Mouse (Mus musculus) hindbrain, postnatal 0 days (tissue): ENCODE measurements at regions not wholly inside any gene's neighbourhood (a gene's known extent, or its start where the extent isn't known, plus 50 kb on each side); places are given as distances from the start of the nearest gene placed in this dataset.

ENCODE experiments used
- ATAC-seq: fragments of 200-750 bp; cut with Nextera tagmentation; 2 replicates; pipeline ENCODE4 v1.8.0; 2017; ENCODE audit warnings: mild to moderate bottlenecking, moderate TSS enrichment, moderate library complexity
- DNase-seq: peaks from one replicate; pipeline ENCODE4 v3.0.0-alpha.2; 2015; ENCODE audit warnings: low spot score
- H3K27ac ChIP-seq: fragments of 300-500 bp; sonication (generic); 2 replicates; pipeline ENCODE4 v1.5.1; 2014; ENCODE audit warnings: mild to moderate bottlenecking
- H3K27me3 ChIP-seq: fragments of 300-500 bp; sonication (generic); 2 replicates; pipeline ENCODE4 v1.6.1; 2014; ENCODE audit warnings: low read length, mixed read lengths; ENCODE audit not compliant: insufficient read depth
- H3K36me3 ChIP-seq: fragments of 300-500 bp; sonication (generic); 2 replicates; pipeline ENCODE4 v1.6.1; 2014; ENCODE audit warnings: low read length, mixed read lengths; ENCODE audit not compliant: insufficient read depth
- H3K4me1 ChIP-seq: fragments of 300-500 bp; sonication (generic); 2 replicates; pipeline ENCODE4 v1.6.1; 2014; ENCODE audit warnings: antibody characterized with exemption, low read length, mixed read lengths; ENCODE audit not compliant: insufficient read depth
- H3K4me2 ChIP-seq: fragments of 300-500 bp; sonication (generic); 2 replicates; pipeline ENCODE4 v1.6.1; 2014; ENCODE audit warnings: low read depth, mild to moderate bottlenecking, low read length, moderate library complexity, mixed read lengths
- H3K4me3 ChIP-seq: fragments of 300-500 bp; sonication (generic); 2 replicates; pipeline ENCODE4 v1.5.1; 2014; ENCODE audit warnings: low read length
- H3K9ac ChIP-seq: fragments of 300-500 bp; sonication (generic); replicated peaks from 2 replicates; pipeline ENCODE4 v1.6.1; 2014; ENCODE audit warnings: mild to moderate bottlenecking, low read length, moderate library complexity, mixed read lengths
- H3K9me3 ChIP-seq: fragments of 300-500 bp; sonication (generic); 2 replicates; pipeline ENCODE4 v1.6.1; 2016; ENCODE audit warnings: low read length, mixed read lengths
- CTCF ChIP-seq: IDR thresholded peaks from 2 replicates; pipeline ENCODE4 v1.5.1; 2016; ENCODE audit warnings: antibody characterized with exemption, control low read depth, low read depth
- WGBS: fragments of 180-500 bp; shearing (Covaris S2); extraction: QIAGEN DNeasy Blood & Tissue Kit; methylation state at CpG from one replicate; pipeline ENCODE4 v1.1.7; 2014; 5-methylcytosine and 5-hydroxymethylcytosine counted together

GRCm38 (mm10) chr2:135580051-135580450, 78.8 kb upstream of the Plcb4 start:
- Histone ChIP-seq H3K36me3 (no peaks in the 10 kb centered on the region), H3K4me2 (no peak overlapping the region), H3K9ac (no peak overlapping the region), H3K4me3 (no peak overlapping the region), H3K27me3 (no peaks in the 10 kb centered on the region), H3K4me1 (no peaks in the 10 kb centered on the region), H3K9me3 (no peaks in the 10 kb centered on the region), H3K27ac (no peak overlapping the region)
- WGBS: 92% methylated on average over 4 of the region's 4 CpGs
- TF ChIP-seq CTCF: no peak
- no peak for DNase-seq
- no peak for ATAC-seq

GRCm38 (mm10) chr2:135582341-135582740, 76.5 kb upstream of the Plcb4 start:
- ATAC-seq: no peak
- no peak for TF ChIP-seq CTCF
- H3K9me3 ChIP-seq: no peaks in the 10 kb centered on the region
- H3K4me2 ChIP-seq: no peak overlapping the region
- no peaks in the 10 kb centered on the region for H3K4me1 ChIP-seq
- H3K27me3 ChIP-seq: no peaks in the 10 kb centered on the region
- no peak overlapping the region for H3K9ac ChIP-seq
- no peak overlapping the region for H3K4me3 ChIP-seq
- DNase-seq: no peak
- H3K36me3 ChIP-seq: no peaks in the 10 kb centered on the region
- H3K27ac ChIP-seq: no peak overlapping the region
- 41% methylated on average over 8 of the region's 8 CpGs for WGBS

GRCm38 (mm10) chr2:135606306-135606705, 52.5 kb upstream of the Plcb4 start:
- Histone ChIP-seq H3K9me3 (no peaks in the 10 kb centered on the region), H3K4me3 (no peak overlapping the region), H3K27me3 (no peaks in the 10 kb centered on the region), H3K27ac (no peak overlapping the region), H3K36me3 (no peaks in the 10 kb centered on the region), H3K4me1 (no peaks in the 10 kb centered on the region), H3K9ac (no peak overlapping the region), H3K4me2 (no peak overlapping the region)
- ATAC-seq (no peak), DNase-seq (no peak)
- TF ChIP-seq CTCF: no peak
